Mouse (Mus musculus): ENCODE data around the gene Phrf1. TPM values are rescaled to one million over a fixed set of nuclear protein-coding genes. Genes with fewer than 3 reads are reported as not detected.
"Not testable (repeated sequence)": the region's sequence is repeated elsewhere in the genome, so short reads cannot be mapped to it uniquely, and the experiment has no call there.

Gene Phrf1
- polyA plus RNA-seq, 1 experiment: 44.5 TPM

DNA sequence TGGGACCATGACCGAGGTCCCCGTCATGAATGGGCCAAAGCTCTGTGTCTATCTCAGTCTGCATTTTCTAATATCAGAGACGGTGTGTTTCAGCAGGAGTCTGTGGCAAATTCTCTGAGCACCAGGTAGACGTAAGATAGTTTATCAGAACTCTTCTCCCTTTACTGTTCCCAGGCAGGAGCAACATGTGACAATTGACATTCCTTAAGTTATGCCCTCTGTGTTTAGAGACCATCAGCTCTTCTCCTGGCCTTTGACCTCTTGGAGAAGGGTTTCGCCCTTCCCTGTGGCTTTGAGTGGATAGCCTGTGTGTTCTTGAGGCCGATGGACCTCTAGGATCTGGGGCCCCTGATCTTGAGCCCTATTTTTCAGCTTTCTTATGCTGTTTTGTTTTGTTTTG lies 1.1 kb downstream of the Phrf1 start:
- Histone ChIP-seq H3K4me2 (ENCODE audit: low read depth) (peak overlapping the region; percentile 97), H3K79me2 (ENCODE audit: control insufficient read depth, insufficient read depth) (peaks cover 58% of the 10 kb centered on the region), H3K27me3 (ENCODE audit: control insufficient read depth, insufficient read depth, insufficient read length) (no peaks in the 10 kb centered on the region), H3K36me3 (ENCODE audit: control insufficient read depth, insufficient read depth) (peaks cover 29% of the 10 kb centered on the region), H3ac (ENCODE audit: control insufficient read depth, insufficient read length) (peak overlapping the region; percentile 75), H3K4me3 (peak overlapping the region; percentile 80)
- TF ChIP-seq CEBPB (IDR thresholded peaks at IDR 0.05; ENCODE audit: insufficient read depth, poor library complexity, severe bottlenecking) (no peak), MYOG (IDR thresholded peaks at IDR 0.05; ENCODE audit: control insufficient read depth in 1 of 3, insufficient read depth in 1 of 3, insufficient read length in 2 of 3, low read depth in 2 of 3) (no peak), POLR2A (IDR thresholded peaks at IDR 0.05; ENCODE audit: insufficient read length, low read depth) (no peak), MYOD1 (IDR thresholded peaks at IDR 0.05; ENCODE audit: control insufficient read depth in 1 of 3, insufficient read length in 2 of 3, low read depth in 2 of 3) (no peak), TCF3 (IDR thresholded peaks at IDR 0.05; ENCODE audit: insufficient read length, low read depth) (no peak), MAX (IDR thresholded peaks at IDR 0.05; ENCODE audit: low read depth) (no peak), REST (IDR thresholded peaks at IDR 0.05; ENCODE audit: insufficient read depth, insufficient read length) (no peak), USF1 (IDR thresholded peaks at IDR 0.05; ENCODE audit: low read depth) (no peak), SRF (IDR thresholded peaks at IDR 0.05; ENCODE audit: control insufficient read depth, insufficient read length, low read depth) (no peak), E2F4 (IDR thresholded peaks at IDR 0.05; ENCODE audit: insufficient read depth) (no peak), POLR2AphosphoS2 (IDR thresholded peaks at IDR 0.05; ENCODE audit: insufficient read length, low read depth) (no peak), TCF12 (IDR thresholded peaks at IDR 0.05; ENCODE audit: insufficient read depth, poor library complexity, severe bottlenecking) (no peak)

DNA sequence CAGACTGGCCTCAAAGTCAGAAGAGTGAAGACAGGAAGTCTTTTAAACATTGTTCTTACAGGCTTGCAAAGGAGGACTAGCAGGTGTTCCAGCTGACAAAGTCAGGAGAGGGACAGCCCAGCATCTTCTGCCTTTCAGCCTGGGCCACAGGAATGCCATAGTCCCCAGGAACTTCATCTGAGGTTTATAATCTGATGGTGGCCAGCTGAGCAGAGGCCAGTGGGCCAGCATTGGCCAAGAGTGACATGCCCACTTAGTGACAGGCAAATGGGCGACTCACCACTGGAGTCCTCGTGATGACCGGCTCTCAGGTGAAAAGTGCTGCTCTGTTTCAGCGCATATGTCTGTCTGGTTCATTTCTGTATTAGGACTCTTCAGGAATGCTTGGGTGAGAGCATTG lies 2.0 kb downstream of the Phrf1 start:
- peak overlapping the region; percentile 97 for H3K4me2 ChIP-seq (ENCODE audit: low read depth)
- H3K36me3 ChIP-seq (ENCODE audit: control insufficient read depth, insufficient read depth): peaks cover 37% of the 10 kb centered on the region

DNA sequence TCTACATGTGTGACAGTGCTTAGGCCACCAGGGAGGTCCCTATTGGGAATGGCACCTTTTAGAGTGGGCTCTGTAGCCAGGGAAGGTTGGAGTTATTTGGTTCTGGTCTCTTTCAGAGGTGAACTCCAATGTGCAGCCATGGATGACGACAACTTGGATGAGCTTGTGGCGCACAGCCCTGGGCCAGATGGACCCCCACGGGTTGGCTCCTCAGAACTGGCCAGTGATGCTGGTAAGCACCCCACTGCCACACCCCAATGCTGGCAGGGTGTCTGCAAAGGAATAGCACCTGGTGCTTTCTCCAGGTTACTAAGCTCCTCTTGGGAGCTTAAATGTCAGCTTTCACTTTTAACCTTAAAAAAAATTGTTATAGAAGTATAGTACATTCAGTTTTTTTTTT lies 2.5 kb downstream of the Phrf1 start:
- H3K4me3 ChIP-seq: no peak overlapping the region
- peaks cover 38% of the 10 kb centered on the region for H3K36me3 ChIP-seq (ENCODE audit: control insufficient read depth, insufficient read depth)
- peaks cover 67% of the 10 kb centered on the region for H3K79me2 ChIP-seq (ENCODE audit: control insufficient read depth, insufficient read depth)
- H3ac ChIP-seq (ENCODE audit: control insufficient read depth, insufficient read length): no peak overlapping the region
- no peaks in the 10 kb centered on the region for H3K27me3 ChIP-seq (ENCODE audit: control insufficient read depth, insufficient read depth, insufficient read length)
- peak overlapping the region; percentile 97 for H3K4me2 ChIP-seq (ENCODE audit: low read depth)
- TF ChIP-seq MAX (IDR thresholded peaks at IDR 0.05; ENCODE audit: low read depth): no peak
- no peak for TF ChIP-seq TCF3 (IDR thresholded peaks at IDR 0.05; ENCODE audit: insufficient read length, low read depth)
- TF ChIP-seq MYOG (IDR thresholded peaks at IDR 0.05; ENCODE audit: control insufficient read depth in 1 of 3, insufficient read depth in 1 of 3, insufficient read length in 2 of 3, low read depth in 2 of 3): no peak
- TF ChIP-seq USF1 (IDR thresholded peaks at IDR 0.05; ENCODE audit: low read depth): no peak
- TF ChIP-seq CEBPB (IDR thresholded peaks at IDR 0.05; ENCODE audit: insufficient read depth, poor library complexity, severe bottlenecking): no peak
- TF ChIP-seq REST (IDR thresholded peaks at IDR 0.05; ENCODE audit: insufficient read depth, insufficient read length): no peak
- no peak for TF ChIP-seq SRF (IDR thresholded peaks at IDR 0.05; ENCODE audit: control insufficient read depth, insufficient read length, low read depth)
- no peak for TF ChIP-seq POLR2A (IDR thresholded peaks at IDR 0.05; ENCODE audit: insufficient read length, low read depth)

More for the DNA sequence above, 2.0 kb downstream of the Phrf1 start:
- Histone ChIP-seq H3K4me3 (peak overlapping the region; percentile 80), H3K27me3 (ENCODE audit: control insufficient read depth, insufficient read depth, insufficient read length) (no peaks in the 10 kb centered on the region), H3ac (ENCODE audit: control insufficient read depth, insufficient read length) (no peak overlapping the region), H3K79me2 (ENCODE audit: control insufficient read depth, insufficient read depth) (peaks cover 64% of the 10 kb centered on the region)
- no peak for TF ChIP-seq MAX (IDR thresholded peaks at IDR 0.05; ENCODE audit: low read depth)
- TF ChIP-seq MYOG (IDR thresholded peaks at IDR 0.05; ENCODE audit: control insufficient read depth in 1 of 3, insufficient read depth in 1 of 3, insufficient read length in 2 of 3, low read depth in 2 of 3): peak in 1 of 3 experiments; percentile 71

DNA sequence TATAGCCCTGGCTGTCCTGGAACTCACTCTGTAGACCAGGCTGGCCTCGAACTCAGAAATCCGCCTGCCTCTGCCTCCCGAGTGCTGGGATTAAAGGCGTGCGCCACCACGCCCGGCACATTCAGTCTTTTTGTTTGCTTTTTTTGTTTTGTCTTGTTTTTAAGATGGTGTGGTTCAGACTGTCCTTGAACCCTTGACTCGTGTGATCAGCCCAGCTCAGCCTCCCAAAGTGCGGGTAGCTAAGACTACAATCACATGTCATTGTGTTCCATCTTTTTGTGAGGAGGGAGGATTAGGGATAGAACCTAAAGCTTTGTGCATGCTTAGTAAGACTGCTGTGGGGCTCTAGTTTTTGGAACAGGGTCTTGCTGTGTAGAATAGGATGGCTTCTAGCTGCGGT lies 3.0 kb downstream of the Phrf1 start:
- TF ChIP-seq USF1 (IDR thresholded peaks at IDR 0.05; ENCODE audit: low read depth): no peak
- no peak for TF ChIP-seq MAX (IDR thresholded peaks at IDR 0.05; ENCODE audit: low read depth)
- no peak for TF ChIP-seq TCF12 (IDR thresholded peaks at IDR 0.05; ENCODE audit: insufficient read depth, poor library complexity, severe bottlenecking)
- TF ChIP-seq REST (IDR thresholded peaks at IDR 0.05; ENCODE audit: insufficient read depth, insufficient read length): no peak
- TF ChIP-seq E2F4 (IDR thresholded peaks at IDR 0.05; ENCODE audit: insufficient read depth): no peak
- no peak for TF ChIP-seq MYOG (IDR thresholded peaks at IDR 0.05; ENCODE audit: control insufficient read depth in 1 of 3, insufficient read depth in 1 of 3, insufficient read length in 2 of 3, low read depth in 2 of 3)
- no peak for TF ChIP-seq MYOD1 (IDR thresholded peaks at IDR 0.05; ENCODE audit: control insufficient read depth in 1 of 3, insufficient read length in 2 of 3, low read depth in 2 of 3)
- no peak for TF ChIP-seq POLR2AphosphoS2 (IDR thresholded peaks at IDR 0.05; ENCODE audit: insufficient read length, low read depth)
- no peak for TF ChIP-seq CEBPB (IDR thresholded peaks at IDR 0.05; ENCODE audit: insufficient read depth, poor library complexity, severe bottlenecking)
- no peak for TF ChIP-seq SRF (IDR thresholded peaks at IDR 0.05; ENCODE audit: control insufficient read depth, insufficient read length, low read depth)
- no peak for TF ChIP-seq TCF3 (IDR thresholded peaks at IDR 0.05; ENCODE audit: insufficient read length, low read depth)
- TF ChIP-seq POLR2A (IDR thresholded peaks at IDR 0.05; ENCODE audit: insufficient read length, low read depth): no peak

DNA sequence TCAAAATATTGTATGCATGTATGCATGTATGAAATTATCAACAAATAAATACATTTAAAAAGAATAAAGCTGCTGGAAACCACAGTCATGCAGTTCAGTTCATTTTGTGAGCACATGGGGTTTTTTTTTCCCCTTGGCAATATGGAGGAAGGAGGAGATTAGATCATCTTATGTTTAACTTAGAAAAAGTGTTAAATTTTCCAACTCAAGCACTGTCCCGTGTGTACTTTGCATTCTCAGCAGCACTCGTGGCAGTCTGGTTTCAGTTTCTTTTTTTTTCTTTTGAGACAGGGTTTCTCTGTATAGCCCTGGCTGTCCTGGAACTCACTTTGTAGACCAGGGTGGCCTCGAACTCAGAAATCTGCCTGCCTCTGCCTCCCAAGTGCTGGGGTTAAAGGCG lies 21.9 kb downstream of the Phrf1 start:
- H3K27me3 ChIP-seq (ENCODE audit: control insufficient read depth, insufficient read depth, insufficient read length); H3K4me3 ChIP-seq; H3K79me2 ChIP-seq (ENCODE audit: control insufficient read depth, insufficient read depth); H3ac ChIP-seq (ENCODE audit: control insufficient read depth, insufficient read length); H3K4me2 ChIP-seq (ENCODE audit: low read depth): not testable (repeated sequence)
- peaks cover 50% of the 10 kb centered on the region for H3K36me3 ChIP-seq (ENCODE audit: control insufficient read depth, insufficient read depth)

More for the DNA sequence above, 3.0 kb downstream of the Phrf1 start:
- Histone ChIP-seq H3K79me2 (ENCODE audit: control insufficient read depth, insufficient read depth) (peaks cover 68% of the 10 kb centered on the region), H3K27me3 (ENCODE audit: control insufficient read depth, insufficient read depth, insufficient read length) (no peaks in the 10 kb centered on the region), H3K36me3 (ENCODE audit: control insufficient read depth, insufficient read depth) (peaks cover 38% of the 10 kb centered on the region), H3K4me2 (ENCODE audit: low read depth) (no peak overlapping the region), H3K4me3 (no peak overlapping the region), H3ac (ENCODE audit: control insufficient read depth, insufficient read length) (no peak overlapping the region)

Data from myocyte (in vitro differentiated cells).